Mouse (Mus musculus): ENCODE data around the gene Car9. TPM values are rescaled to one million over a fixed set of nuclear protein-coding genes. Genes with fewer than 3 reads are reported as not detected.

The Car9 gene
- polyA plus RNA-seq, 1 experiment from 2014 or later = 1.0 TPM

- WGBS = 81% methylated on average over 4 of the region's 4 CpGs
- H3K4me1 ChIP-seq = peaks cover 53% of the 10 kb centered on the region
- peaks cover 36% of the 10 kb centered on the region for H3K27me3 ChIP-seq (replicated peaks; ENCODE audit: low read depth, poor library complexity, severe bottlenecking)
- H3K27ac ChIP-seq (replicated peaks) = 0 out of 2 replicates have a peak overlapping the region, but pooled peaks have one; percentile 8
- H3K36me3 ChIP-seq (replicated peaks) = peaks cover 30% of the 10 kb centered on the region
- DNase-seq (ENCODE audit: low spot score) = no peak
- no peaks in the 10 kb centered on the region for H3K9me3 ChIP-seq
- H3K4me3 ChIP-seq = peak overlapping the region; percentile 77
Observed at GRCm38 (mm10) chr4:43497946-43498345, 8.8 kb upstream of the Car9 start.

- Histone ChIP-seq H3K27ac (replicated peaks) (peak overlapping the region; percentile 91), H3K9me3 (no peaks in the 10 kb centered on the region), H3K4me3 (peak overlapping the region; percentile 77), H3K4me1 (peaks cover 50% of the 10 kb centered on the region), H3K36me3 (replicated peaks) (peaks cover 30% of the 10 kb centered on the region), H3K27me3 (replicated peaks; ENCODE audit: low read depth, poor library complexity, severe bottlenecking) (peaks cover 44% of the 10 kb centered on the region)
- DNase-seq (ENCODE audit: low spot score) = peak; percentile 68
- 13% methylated on average over 8 of the region's 8 CpGs for WGBS
Observed at GRCm38 (mm10) chr4:43498983-43499382, 7.8 kb upstream of the Car9 start.

- peak; percentile 92 for DNase-seq (ENCODE audit: low spot score)
- no peaks in the 10 kb centered on the region for H3K9me3 ChIP-seq
- peak within 1 kb of the TSS; percentile 77 for H3K4me3 ChIP-seq
- peaks cover 44% of the 10 kb centered on the region for H3K27me3 ChIP-seq (replicated peaks; ENCODE audit: low read depth, poor library complexity, severe bottlenecking)
- peaks cover 30% of the 10 kb centered on the region for H3K36me3 ChIP-seq (replicated peaks)
- 8% methylated on average over 50 of the region's 50 CpGs for WGBS
- peak within 1 kb of the TSS; percentile 91 for H3K27ac ChIP-seq (replicated peaks)
- peaks cover 43% of the 10 kb centered on the region for H3K4me1 ChIP-seq
Observed at GRCm38 (mm10) chr4:43499407-43500333, 7.1 kb upstream of the Car9 start, which contains the start of gene Arhgef39. Gene Arhgef39, minus strand, starts transcription at chr4:43499695.

GRCm38 (mm10) chr4:43503041-43503440 is 3.7 kb upstream of the Car9 start:
- Histone ChIP-seq H3K36me3 (replicated peaks) (no peaks in the 10 kb centered on the region), H3K4me3 (no peak overlapping the region), H3K27ac (replicated peaks) (no peak overlapping the region), H3K27me3 (replicated peaks; ENCODE audit: low read depth, poor library complexity, severe bottlenecking) (peaks cover 71% of the 10 kb centered on the region), H3K4me1 (peaks cover 32% of the 10 kb centered on the region), H3K9me3 (no peaks in the 10 kb centered on the region)
- DNase-seq (ENCODE audit: low spot score) = no peak
- 77% methylated on average over 2 of the region's 2 CpGs for WGBS

GRCm38 (mm10) chr4:43503506-43503905 is 3.3 kb upstream of the Car9 start:
- peaks cover 72% of the 10 kb centered on the region for H3K27me3 ChIP-seq (replicated peaks; ENCODE audit: low read depth, poor library complexity, severe bottlenecking)
- H3K4me1 ChIP-seq = peaks cover 32% of the 10 kb centered on the region
- H3K27ac ChIP-seq (replicated peaks) = no peak overlapping the region
- no peaks in the 10 kb centered on the region for H3K36me3 ChIP-seq (replicated peaks)
- WGBS = 83% methylated on average over 6 of the region's 6 CpGs
- DNase-seq (ENCODE audit: low spot score) = no peak
- no peaks in the 10 kb centered on the region for H3K9me3 ChIP-seq
- no peak overlapping the region for H3K4me3 ChIP-seq

- no peak for DNase-seq (ENCODE audit: low spot score)
- H3K27ac ChIP-seq (replicated peaks) = no peak overlapping the region
- H3K27me3 ChIP-seq (replicated peaks; ENCODE audit: low read depth, poor library complexity, severe bottlenecking) = peaks cover 76% of the 10 kb centered on the region
- no peak overlapping the region for H3K4me3 ChIP-seq
- 83% methylated on average over 4 of the region's 4 CpGs for WGBS
- H3K36me3 ChIP-seq (replicated peaks) = no peaks in the 10 kb centered on the region
- no peaks in the 10 kb centered on the region for H3K9me3 ChIP-seq
- H3K4me1 ChIP-seq = peaks cover 33% of the 10 kb centered on the region
Observed at GRCm38 (mm10) chr4:43504269-43504668, 2.5 kb upstream of the Car9 start.

- Histone ChIP-seq H3K4me1 (peaks cover 30% of the 10 kb centered on the region), H3K27ac (replicated peaks) (no peak overlapping the region), H3K36me3 (replicated peaks) (no peaks in the 10 kb centered on the region), H3K4me3 (no peak overlapping the region), H3K27me3 (replicated peaks; ENCODE audit: low read depth, poor library complexity, severe bottlenecking) (peaks cover 69% of the 10 kb centered on the region), H3K9me3 (no peaks in the 10 kb centered on the region)
- no peak for DNase-seq (ENCODE audit: low spot score)
- WGBS = 85% methylated on average over 8 of the region's 8 CpGs
Observed at GRCm38 (mm10) chr4:43506074-43506473, 692 bp upstream of the Car9 start.

GRCm38 (mm10) chr4:43507938-43508665 is 1.3 kb downstream of the Car9 start:
- H3K27ac ChIP-seq (replicated peaks) = peak overlapping the region; percentile 79

GRCm38 (mm10) chr4:43508666-43508997 is 1.9 kb downstream of the Car9 start:
- Histone ChIP-seq H3K27ac (replicated peaks) (peak overlapping the region; percentile 79), H3K9me3 (no peaks in the 10 kb centered on the region), H3K27me3 (replicated peaks; ENCODE audit: low read depth, poor library complexity, severe bottlenecking) (peaks cover 54% of the 10 kb centered on the region), H3K4me1 (peaks cover 38% of the 10 kb centered on the region), H3K36me3 (replicated peaks) (no peaks in the 10 kb centered on the region), H3K4me3 (peak overlapping the region; percentile 60)
- DNase-seq (ENCODE audit: low spot score) = peak; percentile 71
- 9% methylated on average over 13 of the region's 13 CpGs for WGBS

More at GRCm38 (mm10) chr4:43507938-43508665, 1.3 kb downstream of the Car9 start:
- H3K9me3 ChIP-seq = no peaks in the 10 kb centered on the region
- H3K4me1 ChIP-seq = peaks cover 38% of the 10 kb centered on the region
- DNase-seq (ENCODE audit: low spot score) = peak; percentile 45
- H3K27me3 ChIP-seq (replicated peaks; ENCODE audit: low read depth, poor library complexity, severe bottlenecking) = peaks cover 59% of the 10 kb centered on the region
- WGBS = 13% methylated on average over 22 of the region's 22 CpGs
- no peaks in the 10 kb centered on the region for H3K36me3 ChIP-seq (replicated peaks)
- H3K4me3 ChIP-seq = peak overlapping the region; percentile 60

GRCm38 (mm10) chr4:43509109-43509508 is 2.3 kb downstream of the Car9 start:
- peak overlapping the region; percentile 79 for H3K27ac ChIP-seq (replicated peaks)
- peaks cover 53% of the 10 kb centered on the region for H3K27me3 ChIP-seq (replicated peaks; ENCODE audit: low read depth, poor library complexity, severe bottlenecking)
- DNase-seq (ENCODE audit: low spot score) = no peak
- 28% methylated on average over 9 of the region's 9 CpGs for WGBS
- no peaks in the 10 kb centered on the region for H3K9me3 ChIP-seq
- H3K4me1 ChIP-seq = peaks cover 38% of the 10 kb centered on the region
- H3K36me3 ChIP-seq (replicated peaks) = no peaks in the 10 kb centered on the region
- peak overlapping the region; percentile 60 for H3K4me3 ChIP-seq

GRCm38 (mm10) chr4:43511675-43512454 is 5.1 kb downstream of the Car9 start:
- Histone ChIP-seq H3K27ac (replicated peaks) (no peak overlapping the region), H3K4me1 (peaks cover 39% of the 10 kb centered on the region), H3K36me3 (replicated peaks) (peaks cover 12% of the 10 kb centered on the region), H3K9me3 (no peaks in the 10 kb centered on the region), H3K27me3 (replicated peaks; ENCODE audit: low read depth, poor library complexity, severe bottlenecking) (peaks cover 41% of the 10 kb centered on the region), H3K4me3 (no peak overlapping the region)
- WGBS = 74% methylated on average over 19 of the region's 19 CpGs
- DNase-seq (ENCODE audit: low spot score) = peak; percentile 7

GRCm38 (mm10) chr4:43512653-43513052 is 5.9 kb downstream of the Car9 start:
- peaks cover 33% of the 10 kb centered on the region for H3K4me1 ChIP-seq
- 72% methylated on average over 7 of the region's 7 CpGs for WGBS
- H3K27me3 ChIP-seq (replicated peaks; ENCODE audit: low read depth, poor library complexity, severe bottlenecking) = peaks cover 33% of the 10 kb centered on the region
- DNase-seq (ENCODE audit: low spot score) = no peak
- no peaks in the 10 kb centered on the region for H3K9me3 ChIP-seq
- H3K27ac ChIP-seq (replicated peaks) = no peak overlapping the region
- H3K36me3 ChIP-seq (replicated peaks) = peaks cover 20% of the 10 kb centered on the region
- H3K4me3 ChIP-seq = no peak overlapping the region
